Mouse (Mus musculus): Measurements from ENCODE around the gene Gm11114.
A peak's percentile ranks its signal among the peaks of the same experiment; 100 is the strongest.

Gm11114 gene

DNA sequence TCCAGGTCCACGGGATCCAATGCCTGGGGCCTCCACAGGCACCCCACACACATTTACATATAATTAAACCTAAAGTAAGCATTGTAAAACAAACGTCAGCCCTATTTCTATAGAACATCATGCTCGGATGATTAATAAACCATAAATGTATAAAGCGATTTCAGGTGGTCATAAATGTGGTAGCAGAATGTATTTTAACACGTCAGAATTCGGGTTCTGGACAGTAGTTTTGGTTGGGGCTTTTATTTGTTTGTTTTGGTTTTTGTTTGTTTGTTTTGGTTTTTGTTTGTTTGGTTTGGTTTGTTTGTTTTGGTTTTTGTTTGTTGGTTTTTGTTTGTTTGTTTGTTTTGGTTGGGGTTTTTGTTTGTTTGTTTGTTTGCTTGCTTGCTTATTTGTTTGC lies at the start of gene Gm11114:
Gm11114 (plus strand) TSS at position 301 of the 400 bp plus-strand sequence.
- DNase-seq (ENCODE audit: low read depth), result no peak

GRCm38 (mm10) chr9:85266847-85267246 lies 45.7 kb upstream of the Gm11114 start:
- DNase-seq (ENCODE audit: low read depth), result no peak

- DNase-seq (ENCODE audit: low read depth), result no peak
Observed at GRCm38 (mm10) chr9:85274114-85274513, 38.5 kb upstream of the Gm11114 start.

GRCm38 (mm10) chr9:85302849-85303248 lies 9.7 kb upstream of the Gm11114 start:
- no peak for DNase-seq (ENCODE audit: low read depth)

DNA sequence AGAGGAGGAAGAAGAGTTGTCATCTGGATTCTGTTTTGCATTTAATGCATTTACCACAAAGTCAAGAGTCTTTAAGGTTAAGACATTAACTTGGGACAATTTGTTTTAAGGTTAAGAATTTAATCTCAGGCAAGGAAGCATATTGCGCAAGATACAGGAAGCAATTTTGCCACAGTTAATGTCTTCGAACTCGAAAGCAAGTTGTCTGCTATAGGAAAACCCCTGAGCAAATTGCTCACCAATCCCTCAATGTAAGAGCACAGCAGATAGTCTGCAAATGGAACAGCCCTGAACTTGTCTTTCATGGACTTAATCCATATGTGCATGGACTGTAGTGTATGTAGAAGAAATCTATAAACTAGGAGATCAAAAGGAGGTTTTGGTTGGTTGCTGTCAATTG lies 9.2 kb upstream of the Gm11114 start:
- DNase-seq (ENCODE audit: low read depth), result no peak

DNA sequence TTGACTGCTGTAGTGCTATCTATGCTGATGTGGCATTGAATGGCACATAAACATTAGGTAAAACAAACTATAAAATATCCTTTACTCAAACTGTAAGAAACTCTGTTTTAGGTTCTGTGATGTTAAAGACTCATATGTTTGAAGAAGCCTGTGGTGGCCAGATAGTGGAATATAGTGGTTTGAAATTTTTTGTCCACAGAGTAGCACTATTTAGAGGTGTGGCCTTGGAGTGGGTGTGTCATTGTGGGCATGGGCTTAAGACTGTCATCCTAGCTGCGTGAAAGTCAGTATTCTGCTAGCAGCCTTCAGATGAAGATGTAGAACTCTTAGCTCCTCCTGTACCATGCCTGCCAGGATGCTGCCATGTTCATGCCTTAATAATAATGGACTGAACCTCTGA lies 3.5 kb downstream of the Gm11114 start:
- DNase-seq (ENCODE audit: low read depth), result no peak

DNA sequence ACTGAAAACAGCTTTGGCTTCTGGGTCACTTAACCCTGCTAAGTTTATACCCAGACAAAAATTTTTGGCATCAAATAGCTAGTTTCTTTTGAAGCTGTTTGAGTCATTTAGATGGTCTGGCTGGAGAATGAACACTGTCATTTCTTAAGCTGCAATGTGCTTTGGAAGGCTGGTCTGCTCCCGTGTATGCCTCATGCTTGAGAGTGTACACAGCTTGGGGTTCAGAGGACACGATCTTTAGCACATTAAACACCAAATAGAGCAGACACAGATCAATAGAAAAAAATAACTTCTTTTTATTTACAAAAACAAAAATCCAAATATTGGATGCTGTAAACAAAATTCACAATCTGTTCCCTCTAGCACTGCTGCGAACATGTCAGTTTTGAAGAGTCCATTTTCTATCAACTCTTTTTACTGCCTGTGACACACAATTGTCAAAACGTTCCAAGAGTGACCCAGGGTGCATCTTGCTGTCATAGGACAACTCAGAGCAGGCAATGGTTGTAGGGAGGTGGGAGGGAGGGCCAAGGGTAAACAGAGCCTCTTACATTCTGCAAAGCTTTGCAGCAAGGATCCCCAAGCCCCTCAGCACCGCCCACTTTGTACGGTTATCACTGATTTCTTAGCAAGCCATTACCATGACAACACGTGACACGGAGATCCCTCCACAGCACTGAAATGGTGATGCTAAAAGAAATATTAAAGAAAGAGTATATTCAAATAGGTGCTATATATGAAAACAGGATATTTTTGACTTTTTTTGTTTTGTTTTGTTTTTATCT lies 7.8 kb downstream of the Gm11114 start:
- no peak for DNase-seq (ENCODE audit: low read depth)

DNA sequence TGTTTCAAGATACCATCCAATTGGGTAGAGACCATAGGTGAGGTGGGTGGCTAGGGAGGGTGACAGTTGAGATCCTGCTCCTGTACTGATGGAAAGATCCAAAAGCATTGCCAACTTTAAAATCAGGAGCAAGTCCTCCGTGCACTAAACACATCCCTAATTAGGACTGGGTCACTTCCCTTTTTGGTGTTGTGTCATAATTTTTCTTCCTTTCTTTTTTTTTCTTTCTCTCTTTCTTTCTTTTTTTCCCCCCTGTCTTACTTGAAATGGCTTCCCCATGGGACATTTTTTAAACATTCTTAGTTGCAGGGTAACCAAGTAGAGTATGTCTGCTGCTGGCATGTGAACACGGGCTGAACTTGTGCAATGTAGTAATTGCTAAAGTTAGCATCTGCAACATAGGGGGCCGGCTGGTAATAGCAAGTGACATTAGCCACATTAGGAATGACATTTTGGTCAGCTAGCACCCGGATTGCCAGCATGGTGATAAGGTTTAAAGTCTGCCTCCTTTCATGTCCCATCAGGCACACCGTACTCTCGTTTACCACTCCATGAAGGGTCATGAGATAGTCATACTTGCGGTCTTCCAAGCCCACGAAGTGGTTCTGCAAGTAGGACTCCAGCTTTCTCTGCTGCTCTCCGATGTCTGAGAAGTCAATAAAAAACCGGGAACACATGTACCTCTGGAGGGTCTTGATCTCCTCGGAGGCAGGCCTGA lies 11.7 kb downstream of the Gm11114 start:
- DNase-seq (ENCODE audit: low read depth), result no peak

GRCm38 (mm10) chr9:85325201-85325868 lies 12.8 kb downstream of the Gm11114 start:
- no peak for DNase-seq (ENCODE audit: low read depth)

GRCm38 (mm10) chr9:85326292-85327241 lies 14.0 kb downstream of the Gm11114 start:
- no peak for DNase-seq (ENCODE audit: low read depth)

DNA sequence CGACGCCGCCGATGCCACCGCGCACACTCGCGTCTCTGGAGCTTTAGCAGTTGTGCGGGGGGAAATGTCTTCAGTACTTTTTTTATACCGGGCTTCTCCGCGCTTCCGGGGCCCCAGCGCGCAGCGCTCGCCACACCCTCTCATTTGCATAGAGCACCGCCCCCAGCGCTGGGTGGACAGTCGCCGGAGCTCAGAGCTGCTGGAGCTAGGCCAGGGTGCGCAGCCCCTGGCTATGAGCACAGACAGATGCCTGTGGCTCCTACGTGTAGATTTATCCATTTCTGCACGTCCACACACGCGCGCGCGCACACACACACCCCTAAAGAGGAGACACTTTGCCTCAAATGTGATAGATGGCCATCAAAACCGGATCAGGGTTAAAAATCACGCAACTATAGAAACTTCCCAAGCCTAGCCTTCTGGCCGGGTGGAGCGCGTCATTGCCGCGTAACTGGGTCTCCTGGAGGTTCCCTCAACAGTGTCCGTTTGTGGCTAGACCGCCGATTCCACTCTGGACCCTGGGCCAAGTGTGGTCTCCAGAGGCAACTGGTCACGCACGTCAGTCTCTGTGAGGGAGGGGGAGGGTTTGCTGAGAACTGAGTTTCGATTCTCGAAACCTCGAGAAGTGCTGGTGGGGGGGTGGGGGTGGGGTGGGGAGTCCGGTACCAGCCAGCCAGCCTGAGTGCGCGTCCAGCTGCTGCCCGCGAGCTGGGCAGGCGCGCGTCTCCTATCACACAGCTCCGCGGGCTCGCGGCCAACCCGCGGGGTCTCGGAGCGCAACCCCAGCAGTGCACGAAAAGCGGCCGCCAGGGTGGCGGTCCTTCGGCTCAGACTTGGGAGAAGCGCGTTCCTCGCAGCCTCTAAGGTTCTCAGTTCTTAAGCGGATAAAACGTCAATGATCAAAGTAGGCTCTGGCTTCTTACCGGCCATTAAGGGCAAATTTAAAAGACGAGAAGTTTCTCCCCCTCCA lies 15.0 kb downstream of the Gm11114 start, which contains the start of gene Tent5a:
Tent5a (minus strand) TSS at position 107 of the 970 bp plus-strand sequence.
- peak; percentile 68 for DNase-seq (ENCODE audit: low read depth)

DNA sequence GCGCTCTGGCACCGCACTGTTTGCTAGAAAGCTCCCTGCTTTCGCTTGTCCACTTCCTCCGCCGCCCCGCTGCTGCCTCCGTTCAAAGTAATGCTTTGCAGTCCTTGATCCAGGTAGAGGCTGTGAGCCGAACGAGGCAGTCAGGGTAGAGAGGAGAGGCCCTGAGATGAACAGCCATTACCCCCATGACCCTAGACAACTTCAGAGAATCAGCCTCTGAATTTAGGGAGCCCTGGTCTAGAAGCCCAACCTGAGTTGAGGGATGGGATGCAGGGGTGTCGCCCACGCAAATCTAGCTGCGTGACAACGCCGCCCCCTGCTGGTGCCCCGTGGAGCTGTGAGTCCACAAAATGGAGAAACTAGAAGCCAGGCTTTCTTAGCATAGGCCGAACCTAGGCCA lies 15.7 kb downstream of the Gm11114 start:
- peak; percentile 64 for DNase-seq (ENCODE audit: low read depth)

GRCm38 (mm10) chr9:85331521-85331920 lies 18.9 kb downstream of the Gm11114 start:
- DNase-seq (ENCODE audit: low read depth), result no peak

DNA sequence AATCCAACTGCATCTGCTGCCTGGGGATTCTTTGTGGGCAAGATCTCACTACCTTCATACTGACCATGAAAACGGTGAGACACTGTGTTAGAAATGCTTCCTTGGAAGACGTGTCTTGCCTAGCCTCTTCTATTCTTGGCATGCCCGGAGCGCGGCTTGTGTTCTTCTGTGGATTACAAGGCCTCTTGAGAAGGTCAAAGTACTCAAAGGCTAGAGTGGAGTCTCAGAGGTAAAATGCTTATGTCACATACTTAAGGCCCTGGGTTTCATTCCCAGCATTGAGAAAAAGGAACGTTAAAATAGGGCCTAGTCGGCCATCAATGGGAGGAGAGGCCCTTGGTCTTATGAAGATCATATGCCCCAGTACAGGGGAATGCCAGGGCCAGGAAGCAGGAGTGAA lies 23.5 kb downstream of the Gm11114 start:
- no peak for DNase-seq (ENCODE audit: low read depth)

- no peak for DNase-seq (ENCODE audit: low read depth)
Observed at GRCm38 (mm10) chr9:85340303-85340702, 27.7 kb downstream of the Gm11114 start.

GRCm38 (mm10) chr9:85342892-85343785 lies 30.6 kb downstream of the Gm11114 start:
- no peak for DNase-seq (ENCODE audit: low read depth)

DNA sequence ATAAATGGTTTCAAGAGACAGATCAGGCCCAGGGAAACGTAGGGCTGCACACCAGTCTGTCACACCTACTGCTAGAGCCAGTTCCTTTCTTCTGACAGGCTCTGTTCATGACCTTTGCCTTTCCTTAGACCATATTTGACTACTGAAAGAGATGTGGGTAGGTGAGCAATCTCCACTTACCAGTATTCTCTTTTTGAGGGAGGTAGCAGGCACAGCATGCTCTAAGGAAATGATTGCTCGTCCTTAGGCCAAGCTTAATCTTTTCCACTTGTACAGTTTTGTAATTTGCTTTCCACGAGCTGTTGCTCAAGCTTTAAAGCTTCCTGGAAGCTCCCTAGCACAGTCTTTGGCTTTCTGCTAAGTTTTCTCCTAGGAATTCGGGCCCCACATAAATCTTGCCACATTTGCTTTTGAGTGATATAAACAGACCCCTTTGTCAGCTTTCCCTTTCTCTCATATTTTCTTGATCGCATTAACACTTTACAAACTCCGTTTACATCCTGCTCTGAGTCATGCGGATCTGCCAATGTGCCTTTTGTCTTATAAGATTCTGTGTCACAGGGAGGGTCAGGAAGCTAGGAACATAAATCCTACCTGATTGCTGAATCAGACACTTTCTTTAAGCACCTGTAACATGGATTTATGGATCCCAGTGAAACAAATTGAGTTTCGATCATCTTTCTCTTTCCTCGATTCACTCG lies 35.4 kb downstream of the Gm11114 start:
- no peak for DNase-seq (ENCODE audit: low read depth)

GRCm38 (mm10) chr9:85355559-85355958 lies 43.0 kb downstream of the Gm11114 start:
- no peak for DNase-seq (ENCODE audit: low read depth)
